Mouse (Mus musculus): ENCODE results near the gene Gm28891. TPM values are rescaled to one million over a fixed set of nuclear protein-coding genes. Genes with fewer than 3 reads are reported as not detected.
"Not testable (repeated sequence)": the region's sequence is repeated elsewhere in the genome, so short reads cannot be mapped to it uniquely, and the experiment has no call there.

Gm28891 gene
- total RNA-seq (2012; rRNA removed) = not detected in 2 replicates

GRCm38 (mm10) chrY:60240902-60241301 is at the start of gene Gm28891:
Gm28891 (plus strand) TSS chrY:60241202.
- in situ Hi-C loops (cut with MboI; ENCODE audit: low sequenced_read_pairs in 2 of 2, unreplicated experiment in 2 of 2); H3K4me1 ChIP-seq (ENCODE audit: control insufficient read depth in 2 of 2, insufficient read depth in 2 of 2, low read length in 2 of 2, poor library complexity in 1 of 2); H3K4me3 ChIP-seq (ENCODE audit: insufficient read depth in 1 of 2, low read depth in 1 of 2, low read length in 2 of 2, poor library complexity in 1 of 2, severe bottlenecking in 1 of 2); H3K36me3 ChIP-seq (ENCODE audit: control insufficient read depth, insufficient read depth, low read length, poor library complexity, severe bottlenecking); DNase-seq (ENCODE audit: low read depth, low spot score); H3K27ac ChIP-seq (ENCODE audit: insufficient read depth, low read depth, low read length, poor library complexity, severe bottlenecking); H3K9me3 ChIP-seq (ENCODE audit: control insufficient read depth, insufficient read depth, low read depth, low read length); H3K9ac ChIP-seq (ENCODE audit: insufficient read depth, low read depth, low read length, poor library complexity, severe bottlenecking): not testable (repeated sequence)

All from ES-E14 (cell line).